Mouse (Mus musculus): ENCODE measurements at regions not wholly inside any gene's neighbourhood (a gene's known extent, or its start where the extent isn't known, plus 50 kb on each side); places are given as distances from the start of the nearest gene placed in this dataset.
A peak's percentile ranks its signal among the peaks of the same experiment; 100 is the strongest.
"Not testable (repeated sequence)": the region's sequence is repeated elsewhere in the genome, so short reads cannot be mapped to it uniquely, and the experiment has no call there.

DNA sequence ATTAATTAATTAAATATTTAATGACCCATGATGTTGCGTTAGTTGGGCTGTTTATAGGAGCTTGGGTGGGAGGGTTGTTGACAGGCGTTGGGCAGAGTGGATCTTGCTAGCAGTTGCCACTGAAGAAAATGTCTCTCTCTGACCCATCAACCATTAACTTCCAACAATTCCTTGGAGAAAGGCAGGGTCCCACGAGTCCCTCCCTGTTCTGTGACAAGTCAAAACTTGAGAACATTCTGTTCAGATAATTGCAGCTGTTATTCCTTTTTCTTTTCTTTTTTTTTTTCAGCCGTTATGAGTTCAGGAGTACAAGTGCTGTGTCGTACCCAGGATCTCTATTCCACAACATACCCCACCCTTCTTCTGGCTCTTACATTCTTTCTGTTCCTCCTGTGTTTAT is 59.8 kb upstream of the Tnfrsf21 start:
- no peak overlapping the region for H3K9ac ChIP-seq (replicated peaks; ENCODE audit: low read length, poor library complexity, severe bottlenecking)
- no peaks in the 10 kb centered on the region for H3K9me3 ChIP-seq (ENCODE audit: low read length)
- H3K36me3 ChIP-seq (ENCODE audit: insufficient read depth, low read length): no peaks in the 10 kb centered on the region
- H3K4me1 ChIP-seq (ENCODE audit: insufficient read depth, low read length): no peaks in the 10 kb centered on the region
- H3K27ac ChIP-seq (ENCODE audit: low read depth, low read length): no peak overlapping the region
- ATAC-seq (ENCODE audit: low FRiP score) (no peak), DNase-seq (ENCODE audit: low spot score) (no peak)
- no peak for TF ChIP-seq CTCF (IDR thresholded peaks at IDR 0.05)
- no peak overlapping the region for H3K4me3 ChIP-seq (ENCODE audit: low read depth, low read length)
- H3K27me3 ChIP-seq (ENCODE audit: insufficient read depth, low read length): no peaks in the 10 kb centered on the region
- 83% methylated on average over 5 of the region's 5 CpGs for WGBS
- no peak overlapping the region for H3K4me2 ChIP-seq (ENCODE audit: low read depth, low read length, poor library complexity, severe bottlenecking)

GRCm38 (mm10) chr17:42954722-42955121 is 61.6 kb upstream of the Tnfrsf21 start:
- Histone ChIP-seq H3K4me3 (ENCODE audit: low read depth, low read length) (no peak overlapping the region), H3K4me1 (ENCODE audit: insufficient read depth, low read length) (no peaks in the 10 kb centered on the region), H3K36me3 (ENCODE audit: insufficient read depth, low read length) (no peaks in the 10 kb centered on the region), H3K9me3 (ENCODE audit: low read length) (no peaks in the 10 kb centered on the region), H3K9ac (replicated peaks; ENCODE audit: low read length, poor library complexity, severe bottlenecking) (no peak overlapping the region), H3K4me2 (ENCODE audit: low read depth, low read length, poor library complexity, severe bottlenecking) (no peak overlapping the region), H3K27me3 (ENCODE audit: insufficient read depth, low read length) (no peaks in the 10 kb centered on the region), H3K27ac (ENCODE audit: low read depth, low read length) (no peak overlapping the region)
- ATAC-seq (ENCODE audit: low FRiP score) (no peak), DNase-seq (ENCODE audit: low spot score) (no peak)
- no peak for TF ChIP-seq CTCF (IDR thresholded peaks at IDR 0.05)
- 66% methylated on average over 2 of the region's 2 CpGs for WGBS

DNA sequence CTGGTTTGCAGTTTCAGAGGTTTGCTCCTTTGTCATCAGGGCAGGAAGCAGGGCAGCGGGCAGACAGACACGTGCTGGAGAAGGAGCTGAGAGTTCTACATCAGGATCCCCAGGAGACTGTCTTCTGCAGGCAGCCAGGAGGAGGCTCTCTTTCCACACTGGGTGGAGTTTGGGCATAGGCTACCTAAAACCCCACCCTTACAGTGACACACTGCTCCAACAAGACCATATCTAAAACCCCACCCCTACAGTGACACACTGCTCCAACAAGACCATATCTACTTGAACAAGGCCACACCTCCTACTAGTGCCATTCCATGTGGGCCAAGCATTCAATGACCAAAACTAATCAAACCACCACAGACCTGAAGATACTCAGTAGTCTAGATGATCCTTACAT is 68.0 kb upstream of the Cd2ap start:
- Histone ChIP-seq H3K4me2 (ENCODE audit: low read depth, low read length, poor library complexity, severe bottlenecking) (no peak overlapping the region), H3K27ac (ENCODE audit: low read depth, low read length) (no peak overlapping the region), H3K4me3 (ENCODE audit: low read depth, low read length) (no peak overlapping the region), H3K9ac (replicated peaks; ENCODE audit: low read length, poor library complexity, severe bottlenecking) (no peak overlapping the region), H3K27me3 (ENCODE audit: insufficient read depth, low read length) (no peaks in the 10 kb centered on the region), H3K4me1 (ENCODE audit: insufficient read depth, low read length) (no peaks in the 10 kb centered on the region), H3K9me3 (ENCODE audit: low read length) (no peaks in the 10 kb centered on the region), H3K36me3 (ENCODE audit: insufficient read depth, low read length) (no peaks in the 10 kb centered on the region)
- 0 out of 2 replicates have a peak, but pooled peaks have one; percentile 24 for ATAC-seq (ENCODE audit: low FRiP score)
- TF ChIP-seq CTCF (IDR thresholded peaks at IDR 0.05): no peak
- no peak for DNase-seq (ENCODE audit: low spot score)
- WGBS: 91% methylated on average over 2 of the region's 2 CpGs

DNA sequence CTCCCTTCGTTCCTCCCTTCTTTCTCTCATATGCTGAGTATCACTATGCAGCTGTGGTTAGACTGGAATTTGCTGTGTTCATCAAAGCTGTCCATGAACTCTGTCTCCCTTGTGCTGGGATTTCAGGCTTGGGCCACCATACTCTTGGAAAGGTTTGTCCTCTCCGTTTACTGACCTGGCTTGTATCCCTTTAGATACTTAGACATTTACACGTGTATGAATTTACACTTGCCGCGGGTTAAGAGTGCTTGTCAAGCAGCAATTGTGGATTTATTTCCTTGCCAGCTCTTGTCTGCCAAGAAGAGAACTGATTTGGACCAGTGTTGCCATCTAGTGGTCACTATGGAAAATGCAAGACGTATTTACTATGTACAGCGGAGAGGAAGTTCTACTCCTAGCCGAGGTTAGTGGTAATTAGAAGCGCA is 66.8 kb upstream of the Cd2ap start:
- no peak overlapping the region for H3K4me3 ChIP-seq (ENCODE audit: low read depth, low read length)
- no peaks in the 10 kb centered on the region for H3K9me3 ChIP-seq (ENCODE audit: low read length)
- H3K36me3 ChIP-seq (ENCODE audit: insufficient read depth, low read length): no peaks in the 10 kb centered on the region
- DNase-seq (ENCODE audit: low spot score) (peak; percentile 91), ATAC-seq (ENCODE audit: low FRiP score) (peak; percentile 81)
- WGBS: 9% methylated on average over 9 of the region's 9 CpGs
- no peak overlapping the region for H3K27ac ChIP-seq (ENCODE audit: low read depth, low read length)
- no peak overlapping the region for H3K9ac ChIP-seq (replicated peaks; ENCODE audit: low read length, poor library complexity, severe bottlenecking)
- H3K4me1 ChIP-seq (ENCODE audit: insufficient read depth, low read length): no peaks in the 10 kb centered on the region
- H3K4me2 ChIP-seq (ENCODE audit: low read depth, low read length, poor library complexity, severe bottlenecking): peak overlapping the region; percentile 39
- peak; percentile 95 for TF ChIP-seq CTCF (IDR thresholded peaks at IDR 0.05)
- H3K27me3 ChIP-seq (ENCODE audit: insufficient read depth, low read length): no peaks in the 10 kb centered on the region

GRCm38 (mm10) chr17:42939476-42939875 is 63.0 kb upstream of the Cd2ap start:
- ATAC-seq (ENCODE audit: low FRiP score): no peak
- H3K9ac ChIP-seq (replicated peaks; ENCODE audit: low read length, poor library complexity, severe bottlenecking): no peak overlapping the region
- H3K4me2 ChIP-seq (ENCODE audit: low read depth, low read length, poor library complexity, severe bottlenecking): no peak overlapping the region
- no peaks in the 10 kb centered on the region for H3K4me1 ChIP-seq (ENCODE audit: insufficient read depth, low read length)
- no peak overlapping the region for H3K27ac ChIP-seq (ENCODE audit: low read depth, low read length)
- no peak for TF ChIP-seq CTCF (IDR thresholded peaks at IDR 0.05)
- H3K36me3 ChIP-seq (ENCODE audit: insufficient read depth, low read length): no peaks in the 10 kb centered on the region
- 85% methylated on average over 7 of the region's 7 CpGs for WGBS
- no peak overlapping the region for H3K4me3 ChIP-seq (ENCODE audit: low read depth, low read length)
- no peaks in the 10 kb centered on the region for H3K9me3 ChIP-seq (ENCODE audit: low read length)
- no peak for DNase-seq (ENCODE audit: low spot score)
- H3K27me3 ChIP-seq (ENCODE audit: insufficient read depth, low read length): no peaks in the 10 kb centered on the region

GRCm38 (mm10) chr17:42938579-42938978 is 62.1 kb upstream of the Cd2ap start:
- DNase-seq (ENCODE audit: low spot score) (no peak), ATAC-seq (ENCODE audit: low FRiP score) (no peak)
- Histone ChIP-seq H3K4me3 (ENCODE audit: low read depth, low read length) (no peak overlapping the region), H3K4me2 (ENCODE audit: low read depth, low read length, poor library complexity, severe bottlenecking) (no peak overlapping the region), H3K9me3 (ENCODE audit: low read length) (no peaks in the 10 kb centered on the region), H3K27me3 (ENCODE audit: insufficient read depth, low read length) (no peaks in the 10 kb centered on the region), H3K27ac (ENCODE audit: low read depth, low read length) (no peak overlapping the region), H3K4me1 (ENCODE audit: insufficient read depth, low read length) (no peaks in the 10 kb centered on the region), H3K9ac (replicated peaks; ENCODE audit: low read length, poor library complexity, severe bottlenecking) (no peak overlapping the region), H3K36me3 (ENCODE audit: insufficient read depth, low read length) (no peaks in the 10 kb centered on the region)
- TF ChIP-seq CTCF (IDR thresholded peaks at IDR 0.05): no peak
- WGBS: 88% methylated on average over 1 of the region's 1 CpGs

DNA sequence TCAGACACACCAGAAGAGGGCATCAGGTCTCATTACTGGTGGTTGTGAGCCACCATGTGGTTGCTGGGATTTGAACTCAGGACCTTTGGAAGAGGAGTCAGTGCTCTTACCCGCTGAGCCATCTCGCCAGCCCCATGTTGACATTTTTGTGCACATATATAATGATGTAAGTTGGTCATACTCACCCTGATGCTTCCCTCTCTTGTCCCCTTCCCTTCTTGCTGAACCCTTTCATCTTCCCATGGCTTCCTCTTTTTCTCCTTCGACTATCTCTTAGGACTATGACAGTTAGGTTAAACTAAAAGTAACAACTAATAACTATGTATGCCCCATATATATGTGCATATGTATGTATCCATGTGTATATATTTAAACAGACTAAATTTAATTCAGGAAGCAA is 61.0 kb upstream of the Cd2ap start:
- not testable (repeated sequence) for H3K27me3 ChIP-seq (ENCODE audit: insufficient read depth, low read length); H3K4me1 ChIP-seq (ENCODE audit: insufficient read depth, low read length); H3K4me2 ChIP-seq (ENCODE audit: low read depth, low read length, poor library complexity, severe bottlenecking); H3K9me3 ChIP-seq (ENCODE audit: low read length); H3K4me3 ChIP-seq (ENCODE audit: low read depth, low read length); ATAC-seq (ENCODE audit: low FRiP score); H3K9ac ChIP-seq (replicated peaks; ENCODE audit: low read length, poor library complexity, severe bottlenecking); H3K27ac ChIP-seq (ENCODE audit: low read depth, low read length); H3K36me3 ChIP-seq (ENCODE audit: insufficient read depth, low read length); DNase-seq (ENCODE audit: low spot score)
- 92% methylated on average over 3 of the region's 3 CpGs for WGBS

All from midbrain, postnatal 0 days (tissue).